In the genomic region with DNA sequence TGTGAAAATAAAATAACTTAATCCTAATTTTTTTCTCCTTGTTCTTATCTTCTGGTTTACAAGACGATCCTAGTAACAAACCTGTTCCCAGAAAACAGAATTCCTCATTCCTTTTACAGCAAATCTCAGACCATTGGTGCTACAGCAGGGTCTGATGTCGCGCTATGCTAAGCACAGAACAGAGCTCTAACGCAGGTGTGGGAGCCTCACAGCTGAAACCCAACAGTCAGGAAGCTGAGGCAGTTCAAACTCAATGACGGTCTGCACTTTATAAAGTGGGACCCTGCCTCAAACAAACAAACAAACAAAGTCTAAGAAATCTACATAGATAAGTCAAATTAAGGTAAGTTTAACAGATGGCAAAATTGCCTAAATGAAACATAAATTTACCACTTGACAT, we compare ENCODE assay signal across 20 mouse cellular contexts.
"Had no signal": no experiment of that assay in that cellular context is flagged by ENCODE, and none has a peak within 500 bp of the region (broad histone marks: within the 10 kb centered on the region; RNA-seq: fewer than 3 reads in every experiment).

No protein-coding gene starts in this region.

- H3K27ac ChIP-seq: heart, adult 2 months; heart, embryonic 13.5 days; heart, embryonic 15.5 days; hindbrain, embryonic 13.5 days; hindbrain, embryonic 15.5 days; hindbrain, postnatal 0 days; kidney, embryonic 15.5 days; kidney, postnatal 0 days; left cerebral cortex, adult 2 months; limb, embryonic 10.5 days; limb, embryonic 12.5 days had no signal

- DNase-seq: gastrocnemius, postnatal 14 days; gastrocnemius, postnatal 36 days; heart, adult 2 months; heart, postnatal 14 days; heart, postnatal 36 days; kidney, adult 11 months; kidney, adult 2 months; kidney, adult 9 months; kidney, postnatal 14 days; kidney, postnatal 36 days had no signal

- H3K4me3 ChIP-seq: heart, adult 2 months; heart, embryonic 13.5 days; heart, embryonic 15.5 days; hindbrain, embryonic 13.5 days; hindbrain, embryonic 15.5 days; kidney, embryonic 15.5 days; left cerebral cortex, adult 2 months; limb, embryonic 10.5 days; limb, embryonic 12.5 days had no signal
